Comparison of ENCODE assay signal across 28 mouse cellular contexts in the genomic region with DNA sequence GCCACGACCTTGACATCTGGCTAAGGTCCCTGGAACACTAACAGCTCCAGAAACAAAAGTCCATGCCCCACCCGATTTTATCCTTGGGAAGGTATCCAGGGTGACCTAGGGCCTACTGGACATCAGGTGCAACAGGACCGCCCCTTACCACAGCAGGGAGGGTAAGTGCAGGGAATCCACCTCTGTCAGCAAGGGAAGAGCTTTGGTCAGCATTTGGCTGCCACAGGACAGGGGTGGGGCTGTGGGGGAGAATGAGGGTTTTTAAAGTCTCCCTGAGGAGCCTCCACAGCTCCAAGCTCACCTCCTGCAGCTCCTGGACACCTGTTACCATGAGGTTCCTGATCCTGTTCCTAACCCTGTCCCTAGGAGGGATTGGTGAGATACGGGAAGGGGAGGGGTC. TPM values are rescaled to one million over a fixed set of nuclear protein-coding genes. Genes with fewer than 3 reads are reported as not detected.
A peak's percentile ranks its signal among the peaks of the same experiment; 100 is the strongest.
DNase-seq lines count a peak whose midpoint lies in the region; ATAC-seq and TF ChIP-seq lines count a peak whose summit lies in the region.
"Had no signal": no experiment of that assay in that cellular context is flagged by ENCODE, and none has a peak within 500 bp of the region (broad histone marks: within the 10 kb centered on the region; RNA-seq: fewer than 3 reads in every experiment).

Gene Klk1b22, plus strand, starts transcription at position 301 of the 400 bp plus-strand sequence.

- H3K4me3 ChIP-seq in kidney, embryonic 14.5 days (ENCODE audit: low read length), result no peak within 1 kb of the TSS
- H3K4me3 ChIP-seq in myocyte, result no peak within 1 kb of the TSS
- H3K4me3 ChIP-seq: embryonic facial prominence, embryonic 13.5 days; erythroblast, embryonic 14.5 days; forebrain, embryonic 13.5 days; gastrocnemius, adult 2 months; heart, embryonic 12.5 days; heart, embryonic 15.5 days had no signal

- no peak within 1 kb of the TSS for H3K9ac ChIP-seq in kidney, embryonic 14.5 days (ENCODE audit: low read depth, low read length)
- H3K9ac ChIP-seq: embryonic facial prominence, embryonic 13.5 days; forebrain, embryonic 13.5 days; heart, embryonic 12.5 days; heart, embryonic 15.5 days; hindbrain, embryonic 14.5 days had no signal

- no peaks in the 10 kb centered on the region for H3K79me2 ChIP-seq in myocyte (ENCODE audit: control insufficient read depth, insufficient read depth)

- no peak for ATAC-seq in kidney, embryonic 14.5 days (ENCODE audit: low FRiP score, low TSS enrichment)
- ATAC-seq: CD4-positive, CD25-positive, alpha-beta regulatory T cell, adult 4 months; forebrain, embryonic 13.5 days; forebrain, embryonic 16.5 days; hindbrain, postnatal 0 days; inflammation-experienced regulatory T-cells, adult 6 months had no signal

- TF ChIP-seq POLR2A in myocyte (IDR thresholded peaks at IDR 0.05; ENCODE audit: insufficient read length, low read depth), result no peak

- H3K9me3 ChIP-seq in kidney, embryonic 14.5 days (ENCODE audit: control insufficient read depth, low read length), result no peaks in the 10 kb centered on the region
- H3K9me3 ChIP-seq: embryonic facial prominence, embryonic 13.5 days; forebrain, embryonic 13.5 days; heart, embryonic 12.5 days; heart, embryonic 15.5 days had no signal

- no peak within 1 kb of the TSS for H3K4me2 ChIP-seq in kidney, embryonic 14.5 days (replicated peaks; ENCODE audit: low read depth, low read length)
- H3K4me2 ChIP-seq in myocyte (ENCODE audit: low read depth), result peak within 1 kb of the TSS; percentile 41
- H3K4me2 ChIP-seq: embryonic facial prominence, embryonic 13.5 days; forebrain, embryonic 13.5 days; heart, embryonic 12.5 days; heart, embryonic 15.5 days; hindbrain, embryonic 14.5 days had no signal

- no peaks in the 10 kb centered on the region for H3K4me1 ChIP-seq in kidney, embryonic 14.5 days (ENCODE audit: control insufficient read depth, insufficient read depth, low read length)
- H3K4me1 ChIP-seq: embryonic facial prominence, embryonic 13.5 days; forebrain, embryonic 13.5 days; heart, embryonic 12.5 days; heart, embryonic 15.5 days had no signal

- H3K27ac ChIP-seq in kidney, embryonic 14.5 days (ENCODE audit: low read depth, low read length), result no peak within 1 kb of the TSS
- H3K27ac ChIP-seq: embryonic facial prominence, embryonic 13.5 days; forebrain, embryonic 13.5 days; gastrocnemius, adult 2 months; heart, embryonic 15.5 days; hindbrain, embryonic 14.5 days; hindbrain, postnatal 0 days had no signal

- WGBS in kidney, embryonic 14.5 days, result 72% methylated on average over 4 of the region's 4 CpGs

- no peaks in the 10 kb centered on the region for H3K27me3 ChIP-seq in kidney, embryonic 14.5 days (ENCODE audit: control insufficient read depth, insufficient read depth, low read length)
- H3K27me3 ChIP-seq in myocyte (ENCODE audit: control insufficient read depth, insufficient read depth, insufficient read length), result no peaks in the 10 kb centered on the region
- H3K27me3 ChIP-seq: embryonic facial prominence, embryonic 13.5 days; forebrain, embryonic 13.5 days; heart, embryonic 12.5 days; heart, embryonic 15.5 days had no signal

- H3K36me3 ChIP-seq in kidney, embryonic 14.5 days (ENCODE audit: control insufficient read depth, insufficient read depth, low read length), result no peaks in the 10 kb centered on the region
- no peaks in the 10 kb centered on the region for H3K36me3 ChIP-seq in myocyte (ENCODE audit: control insufficient read depth, insufficient read depth)
- H3K36me3 ChIP-seq: embryonic facial prominence, embryonic 13.5 days; heart, embryonic 12.5 days; heart, embryonic 15.5 days had no signal

- peak; percentile 27 for DNase-seq in kidney, adult 9 months
- DNase-seq in ES-CJ7 (ENCODE audit: low read depth, low spot score) (peak; percentile 41), R1 (ENCODE audit: low read depth, low spot score) (peak; percentile 44)
- no peak for DNase-seq in thymus, postnatal 36 days
- DNase-seq: adrenal gland, adult 2 months; adrenal gland, postnatal 14 days; cerebellum, adult 11 months; cerebellum, adult 2 months; cerebellum, adult 9-11 months; cerebellum, postnatal 25 days; gastrocnemius, adult 2 months; gastrocnemius, postnatal 14 days; heart, adult 18-20 months; heart, postnatal 14 days; heart, postnatal 4 days had no signal

- no peak within 1 kb of the TSS for H3ac ChIP-seq in myocyte (ENCODE audit: control insufficient read depth, insufficient read length)

TF ChIP-seq in myocyte, 11 proteins besides CTCF, POLR2A, EP300 and RAD21:
- TF ChIP-seq MAX (IDR thresholded peaks at IDR 0.05; ENCODE audit: low read depth) (no peak), REST (IDR thresholded peaks at IDR 0.05; ENCODE audit: insufficient read depth, insufficient read length) (no peak), TCF12 (IDR thresholded peaks at IDR 0.05; ENCODE audit: insufficient read depth, poor library complexity, severe bottlenecking) (no peak), E2F4 (IDR thresholded peaks at IDR 0.05; ENCODE audit: insufficient read depth) (no peak), MYOD1 (IDR thresholded peaks at IDR 0.05; ENCODE audit: control insufficient read depth in 1 of 3, insufficient read length in 2 of 3, low read depth in 2 of 3) (no peak), USF1 (IDR thresholded peaks at IDR 0.05; ENCODE audit: low read depth) (no peak)

RNA-seq across cellular contexts. Expression of gene Klk1b22, which starts in this region (rescaled TPM):
- polyA plus RNA-seq in kidney, embryonic 14.5 days (2014; fragmentation: Nextera tagmentation; extraction: Ambion mirVana), result not detected in 2 replicates
- polyA plus RNA-seq in myocyte (2012; fragmentation: generic; extraction: Trizol), result 1.1 TPM
- polyA plus RNA-seq: CD4-positive, CD25-positive, alpha-beta regulatory T cell, adult 4 months; cerebellum, adult 2 months; embryonic facial prominence, embryonic 13.5 days; erythroblast, embryonic 14.5 days; forebrain, embryonic 13.5 days; forebrain, embryonic 16.5 days; heart, embryonic 12.5 days; heart, embryonic 15.5 days; hindbrain, embryonic 11.5 days; hindbrain, embryonic 14.5 days; hindbrain, postnatal 0 days; inflammation-experienced regulatory T-cells, adult 6 months had no signal

Comparison
In these comparisons a context has a peak if more than half of its experiments do, and no peak if none do; other contexts are left out.
1. DNase-seq: peak in kidney, adult 9 months (single experiment), ES-CJ7 (single experiment) and R1 (single experiment); none in thymus, postnatal 36 days (0 of 2).